Mouse (Mus musculus) heart, embryonic 14.5 days (tissue): ENCODE data around the gene Vstm2l. TPM values are rescaled to one million over a fixed set of nuclear protein-coding genes. Genes with fewer than 3 reads are reported as not detected.

Source experiments
- ATAC-seq: fragments of 200-750 bp; cut with Nextera tagmentation; 2 replicates; pipeline ENCODE4 v1.8.0; 2017; ENCODE audit warnings: low read depth, moderate TSS enrichment; ENCODE audit not compliant: insufficient number of reproducible peaks, insufficient read depth, low FRiP score
- H3K27ac ChIP-seq, 2 experiments: fragments of 200-500 bp in 1 of 2; fragments of 300-500 bp in 1 of 2; sonication (generic) in 1 of 2; replicated peaks in 1 of 2; 2 replicates each; pipeline ENCODE4 v1.5.1; 2012 to 2014; ENCODE audit warnings: low read depth in 2 of 2, low read length in 2 of 2, control low read depth in 1 of 2, mild to moderate bottlenecking in 1 of 2, mixed read lengths in 1 of 2; ENCODE audit not compliant: control insufficient read depth in 1 of 2, insufficient read depth in 1 of 2
- H3K27me3 ChIP-seq: fragments of 300-500 bp; sonication (generic); 2 replicates; pipeline ENCODE4 v1.6.1; 2014; ENCODE audit warnings: mild to moderate bottlenecking, low read length, control low read depth; ENCODE audit not compliant: control insufficient read depth, insufficient read depth
- H3K36me3 ChIP-seq: fragments of 300-500 bp; sonication (generic); 2 replicates; pipeline ENCODE4 v1.6.1; 2014; ENCODE audit warnings: mild to moderate bottlenecking, control low read depth, low read length, mixed read lengths; ENCODE audit not compliant: control insufficient read depth, insufficient read depth
- H3K4me1 ChIP-seq, 2 experiments: fragments of 200-500 bp in 1 of 2; fragments of 300-500 bp in 1 of 2; sonication (generic) in 1 of 2; 2 replicates each; pipeline ENCODE4 v1.6.1; 2012 to 2014; ENCODE audit warnings: low read length in 2 of 2, control low read depth in 1 of 2, mixed read lengths in 1 of 2; ENCODE audit not compliant: control insufficient read depth in 2 of 2, insufficient read depth in 2 of 2
- H3K4me2 ChIP-seq: fragments of 300-500 bp; sonication (generic); 2 replicates; pipeline ENCODE4 v1.6.1; 2014; ENCODE audit warnings: mild to moderate bottlenecking, low read length
- H3K4me3 ChIP-seq, 2 experiments: fragments of 200-500 bp in 1 of 2; fragments of 300-500 bp in 1 of 2; sonication (generic) in 1 of 2; 2 replicates each; pipeline ENCODE4 v1.5.1; 2012 to 2014; ENCODE audit warnings: low read length in 2 of 2, mild to moderate bottlenecking in 2 of 2, control low read depth in 1 of 2, low read depth in 1 of 2, moderate library complexity in 1 of 2; ENCODE audit not compliant: control insufficient read depth in 1 of 2, insufficient read depth in 1 of 2
- H3K9ac ChIP-seq: fragments of 300-500 bp; sonication (generic); 2 replicates; pipeline ENCODE4 v1.6.1; 2014; ENCODE audit warnings: mild to moderate bottlenecking, low read length
- H3K9me3 ChIP-seq: fragments of 300-500 bp; sonication (generic); 2 replicates; pipeline ENCODE4 v1.6.1; 2016; ENCODE audit warnings: low read length, control low read depth; ENCODE audit not compliant: control insufficient read depth
- WGBS: fragments of 180-500 bp; shearing (Covaris S2); extraction: QIAGEN DNeasy Blood & Tissue Kit; methylation state at CpG from one replicate; pipeline ENCODE4 v1.1.7; 2014; 5-methylcytosine and 5-hydroxymethylcytosine counted together
- polyA plus RNA-seq: library from polyadenylated mRNA; unstranded; fragments of >200 nt; fragmentation: Nextera tagmentation; extraction: Ambion mirVana; gene quantifications from 2 replicates; pipeline ENCODE4 v1.2.1, GENCODE M21; 2014

Gene Vstm2l
- polyA plus RNA-seq, 1 experiment from 2014 or later: not detected

GRCm38 (mm10) chr2:157927815-157928214, 13.4 kb downstream of the Vstm2l start:
- peaks cover 40% of the 10 kb centered on the region for H3K27me3 ChIP-seq
- no peak overlapping the region for H3K27ac ChIP-seq
- ATAC-seq: no peak
- H3K4me2 ChIP-seq: no peak overlapping the region
- 17% methylated on average over 2 of the region's 2 CpGs for WGBS
- H3K9me3 ChIP-seq: no peaks in the 10 kb centered on the region
- H3K4me3 ChIP-seq: no peak overlapping the region
- no peaks in the 10 kb centered on the region for H3K36me3 ChIP-seq
- no peak overlapping the region for H3K9ac ChIP-seq
- H3K4me1 ChIP-seq: no peaks in the 10 kb centered on the region

DNA sequence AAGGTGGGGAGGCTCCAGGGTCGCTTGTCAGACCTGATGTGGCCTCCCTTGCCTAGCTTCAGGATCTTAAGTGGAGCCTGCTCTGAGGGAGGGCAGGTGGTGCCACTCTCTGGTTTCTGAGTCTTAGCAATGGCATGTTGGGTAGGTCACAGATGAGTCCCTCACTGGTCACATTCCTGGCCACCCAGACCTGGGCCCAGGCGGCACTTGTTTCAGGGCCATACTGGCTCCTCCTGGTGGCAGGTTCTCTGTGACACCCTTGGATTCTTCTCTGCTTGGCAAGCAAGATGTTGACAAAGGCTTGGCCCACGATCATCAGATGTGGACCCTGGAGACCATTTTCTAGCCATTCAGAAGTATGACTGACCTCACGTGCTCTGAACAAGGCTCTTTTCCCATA, 18.2 kb downstream of the Vstm2l start:
- no peak for ATAC-seq
- Histone ChIP-seq H3K4me1 (no peaks in the 10 kb centered on the region), H3K9me3 (no peaks in the 10 kb centered on the region), H3K4me3 (no peak overlapping the region), H3K36me3 (no peaks in the 10 kb centered on the region), H3K27ac (no peak overlapping the region), H3K27me3 (peaks cover 15% of the 10 kb centered on the region), H3K9ac (no peak overlapping the region), H3K4me2 (no peak overlapping the region)
- 63% methylated on average over 4 of the region's 4 CpGs for WGBS

DNA sequence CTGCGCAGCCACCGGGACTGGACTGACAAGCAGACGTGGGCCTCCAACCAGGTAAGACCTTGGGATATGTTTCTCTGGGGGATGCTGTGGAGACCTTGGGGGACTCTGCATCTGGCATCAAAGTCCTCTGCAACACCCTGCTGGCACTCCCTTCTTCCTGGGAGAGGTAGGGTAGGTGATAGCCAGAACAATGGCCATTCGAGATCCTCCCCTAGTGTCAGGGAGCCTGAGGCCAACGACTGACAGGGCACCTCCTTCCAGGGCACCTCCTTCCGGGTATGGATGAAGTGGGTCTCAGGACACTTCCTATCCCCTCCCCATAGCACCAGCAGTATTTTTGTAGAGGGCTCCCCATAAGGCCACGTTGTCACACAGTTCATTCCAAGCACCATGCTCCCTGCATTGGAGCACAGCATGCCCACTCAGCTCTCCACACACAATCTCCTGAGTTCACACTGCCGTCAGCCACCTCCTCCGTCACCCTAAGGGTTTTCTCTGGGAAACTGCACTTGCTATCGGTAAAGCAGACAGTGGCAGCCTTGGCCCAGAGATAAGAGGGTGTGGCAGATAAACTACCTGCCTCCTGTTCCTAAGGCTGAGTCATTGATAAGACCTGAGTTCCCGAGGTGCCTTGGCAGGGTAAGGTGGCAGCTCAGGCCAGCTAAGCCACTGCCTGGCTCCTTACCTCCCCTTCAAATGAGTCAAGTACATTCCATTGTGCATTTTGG, 21.2 kb downstream of the Vstm2l start:
- H3K9ac ChIP-seq: no peak overlapping the region
- no peak overlapping the region for H3K27ac ChIP-seq
- H3K4me1 ChIP-seq: peaks cover 0 to 1% of the 10 kb centered on the region in 2 experiments; a peak in 2 of 4 replicates
- H3K36me3 ChIP-seq: no peaks in the 10 kb centered on the region
- peaks cover 31% of the 10 kb centered on the region for H3K27me3 ChIP-seq
- H3K4me2 ChIP-seq: no peak overlapping the region
- no peak overlapping the region for H3K4me3 ChIP-seq
- ATAC-seq: no peak
- 34% methylated on average over 11 of the region's 11 CpGs for WGBS
- H3K9me3 ChIP-seq: no peaks in the 10 kb centered on the region

- Histone ChIP-seq H3K9me3 (no peaks in the 10 kb centered on the region), H3K27ac (no peak overlapping the region), H3K9ac (no peak overlapping the region), H3K27me3 (peaks cover 42% of the 10 kb centered on the region), H3K4me2 (no peak overlapping the region), H3K36me3 (no peaks in the 10 kb centered on the region), H3K4me1 (peaks cover 5 to 8% of the 10 kb centered on the region in 2 experiments; a peak in 2 of 4 replicates), H3K4me3 (no peak overlapping the region)
- no peak for ATAC-seq
- WGBS: 79% methylated on average over 4 of the region's 4 CpGs
These were observed 22.2 kb downstream of the Vstm2l start for GRCm38 (mm10) chr2:157936676-157937075.

GRCm38 (mm10) chr2:157940586-157941185, 26.2 kb downstream of the Vstm2l start:
- Histone ChIP-seq H3K27me3 (peaks cover 44% of the 10 kb centered on the region), H3K27ac (no peak overlapping the region), H3K4me1 (peaks cover 8 to 18% of the 10 kb centered on the region in 2 experiments), H3K9me3 (no peaks in the 10 kb centered on the region), H3K36me3 (no peaks in the 10 kb centered on the region), H3K4me3 (peak overlapping the region; percentile 8 to 11; a peak in 2 of 4 replicates), H3K4me2 (peak overlapping the region; percentile 50), H3K9ac (no peak overlapping the region)
- ATAC-seq: no peak
- 8% methylated on average over 18 of the region's 18 CpGs for WGBS

GRCm38 (mm10) chr2:157943514-157944155, 29.2 kb downstream of the Vstm2l start:
- H3K4me1 ChIP-seq: peaks cover 8 to 18% of the 10 kb centered on the region in 2 experiments
- ATAC-seq: peak; percentile 40
- no peak overlapping the region for H3K27ac ChIP-seq
- H3K27me3 ChIP-seq: peaks cover 35% of the 10 kb centered on the region
- H3K4me2 ChIP-seq: peak overlapping the region; percentile 97
- H3K4me3 ChIP-seq: peak overlapping the region; percentile 48 to 49
- H3K9me3 ChIP-seq: no peaks in the 10 kb centered on the region
- peak overlapping the region; percentile 74 for H3K9ac ChIP-seq
- no peaks in the 10 kb centered on the region for H3K36me3 ChIP-seq
- under 1% methylated on average over 39 of the region's 47 CpGs for WGBS

DNA sequence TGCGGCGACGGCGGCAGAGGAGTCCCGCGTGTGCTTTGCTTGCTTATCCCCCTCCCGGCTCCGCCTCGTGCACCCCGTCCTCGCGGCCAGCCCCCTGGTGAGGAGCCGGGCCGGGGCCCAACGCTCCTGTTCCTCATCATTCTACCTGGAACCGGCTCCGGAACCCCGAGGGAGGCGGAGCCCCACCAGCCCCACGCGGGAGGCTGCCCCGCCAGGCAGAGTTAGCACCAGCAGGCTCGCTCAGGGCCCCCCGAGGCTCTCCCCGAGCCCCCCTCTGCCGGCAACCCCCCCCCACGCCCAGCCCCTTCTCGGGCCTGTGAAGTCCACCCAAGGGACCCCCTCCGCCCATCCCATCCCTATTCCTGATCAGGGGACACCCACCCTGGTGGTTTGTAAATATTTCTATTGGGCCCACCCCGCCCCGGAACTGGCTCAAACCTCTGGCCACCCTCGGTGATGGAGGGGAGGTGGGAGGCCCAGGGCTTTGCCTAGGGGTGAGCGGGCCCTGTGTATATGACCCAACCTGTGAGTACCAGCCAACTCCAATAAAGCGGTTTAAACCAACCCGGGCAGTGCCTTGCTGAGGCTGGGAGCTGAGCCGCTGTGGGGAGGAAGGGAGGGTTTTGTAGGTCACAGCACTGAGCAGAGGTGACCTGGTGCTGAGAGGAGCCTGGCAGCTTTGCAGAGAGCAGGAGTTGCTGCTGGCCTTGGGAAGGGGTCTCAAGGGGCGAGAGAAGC, 29.9 kb downstream of the Vstm2l start:
- no peak for ATAC-seq

More for the DNA sequence above, 29.9 kb downstream of the Vstm2l start:
- H3K9me3 ChIP-seq: no peaks in the 10 kb centered on the region
- H3K9ac ChIP-seq: peak overlapping the region; percentile 74
- H3K4me2 ChIP-seq: peak overlapping the region; percentile 97
- peak overlapping the region; percentile 48 to 49 for H3K4me3 ChIP-seq
- WGBS: 12% methylated on average over 33 of the region's 37 CpGs
- H3K36me3 ChIP-seq: no peaks in the 10 kb centered on the region
- peaks cover 28% of the 10 kb centered on the region for H3K27me3 ChIP-seq
- peaks cover 8 to 18% of the 10 kb centered on the region in 2 experiments for H3K4me1 ChIP-seq
- no peak overlapping the region for H3K27ac ChIP-seq
